Mouse (Mus musculus) cerebellum, adult 11-12 months (tissue): ENCODE measurements at regions not wholly inside any gene's neighbourhood (a gene's known extent, or its start where the extent isn't known, plus 50 kb on each side); places are given as distances from the start of the nearest gene placed in this dataset.
"Not testable (repeated sequence)": the region's sequence is repeated elsewhere in the genome, so short reads cannot be mapped to it uniquely, and the experiment has no call there.

Experiments used
- DNase-seq: peaks from one replicate; pipeline ENCODE4 v3.0.0; 2022

GRCm38 (mm10) chr13:7007091-7007490 lies 358.5 kb upstream of the Pfkp start:
- no peak for DNase-seq

- DNase-seq: not testable (repeated sequence)
These were observed 350.1 kb upstream of the Pfkp start for GRCm38 (mm10) chr13:6998508-6999278.

DNA sequence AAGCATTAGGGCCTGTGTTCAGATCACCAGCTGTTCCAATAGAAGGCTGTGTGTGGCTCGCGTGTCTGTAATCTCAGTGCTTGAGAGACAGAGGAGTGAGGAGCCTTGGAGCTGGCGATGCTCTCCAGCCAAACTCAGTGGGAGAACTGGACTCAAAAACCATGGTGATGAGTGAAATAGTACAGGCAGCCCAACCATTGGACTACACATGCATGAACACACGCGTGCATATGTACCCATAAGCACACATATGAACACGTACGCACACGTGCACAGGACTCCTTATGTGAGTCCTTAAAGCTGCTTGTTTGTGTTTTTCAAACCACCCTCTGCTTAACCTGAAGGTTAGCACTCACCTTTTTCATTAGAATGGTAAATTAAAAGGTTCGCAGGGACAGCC lies 349.5 kb upstream of the Pfkp start:
- DNase-seq: no peak

GRCm38 (mm10) chr13:6992323-6992994 lies 343.9 kb upstream of the Pfkp start:
- no peak for DNase-seq

DNA sequence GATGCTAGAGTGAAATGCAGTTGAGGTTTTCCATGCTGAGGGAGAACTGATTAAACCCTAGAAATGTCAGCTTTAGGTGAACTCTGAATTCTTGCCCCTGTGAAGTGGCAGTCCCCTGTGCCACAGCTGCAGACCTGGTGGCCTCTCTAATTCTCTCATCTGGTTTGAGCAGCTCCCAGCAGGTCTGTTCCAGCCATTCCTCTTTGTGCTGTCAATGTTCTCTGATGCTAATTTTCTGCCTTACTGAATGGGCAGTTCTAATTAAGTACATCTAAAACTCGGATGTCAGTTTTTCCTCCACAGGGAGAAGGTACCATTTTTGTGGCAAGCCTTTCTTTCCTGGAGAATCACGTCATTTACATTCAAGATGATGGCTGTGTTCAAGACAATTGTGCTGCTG lies 343.1 kb upstream of the Pfkp start:
- no peak for DNase-seq

- DNase-seq: no peak
These were observed 336.7 kb upstream of the Pfkp start for GRCm38 (mm10) chr13:6985012-6985996.

- DNase-seq: no peak
These were observed 307.1 kb upstream of the Pfkp start for GRCm38 (mm10) chr13:6955713-6956112.

DNA sequence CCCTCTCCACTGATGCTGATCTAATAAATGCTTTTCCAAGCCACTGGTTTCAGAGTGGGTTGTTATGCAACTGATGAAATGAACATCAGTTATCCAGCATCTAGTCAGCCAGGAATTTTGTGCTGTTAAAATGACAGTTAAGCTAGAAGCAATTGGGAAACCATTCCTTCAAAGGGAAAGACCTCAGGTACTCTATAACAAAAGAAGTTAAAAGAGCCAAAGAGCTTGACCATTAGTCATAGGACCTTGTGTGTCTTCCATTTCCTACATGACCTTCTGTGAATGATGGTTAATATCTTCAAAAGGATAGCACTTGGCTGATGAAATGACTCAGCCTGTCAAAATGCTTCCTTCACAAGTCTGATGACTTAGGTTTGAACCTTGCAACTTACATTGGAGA lies 275.6 kb upstream of the Pfkp start:
- DNase-seq: no peak

DNA sequence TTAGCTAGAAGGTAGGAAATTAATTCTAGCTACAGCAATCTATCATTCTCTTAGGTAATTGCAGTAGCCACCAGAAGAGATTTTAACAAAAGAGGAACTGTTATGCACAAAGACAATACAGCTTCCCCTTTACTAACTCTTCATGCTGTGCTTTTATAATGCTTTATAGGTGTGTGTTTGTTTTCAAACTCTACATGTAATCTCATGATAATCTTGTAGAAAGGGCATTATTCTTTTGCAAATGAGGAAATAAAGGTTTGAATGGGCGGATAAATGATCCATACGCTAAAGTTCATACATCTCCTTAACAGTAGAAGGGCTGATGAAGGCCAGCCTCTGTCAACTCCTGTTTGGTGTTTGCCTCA lies 273.8 kb upstream of the Pfkp start:
- no peak for DNase-seq

DNA sequence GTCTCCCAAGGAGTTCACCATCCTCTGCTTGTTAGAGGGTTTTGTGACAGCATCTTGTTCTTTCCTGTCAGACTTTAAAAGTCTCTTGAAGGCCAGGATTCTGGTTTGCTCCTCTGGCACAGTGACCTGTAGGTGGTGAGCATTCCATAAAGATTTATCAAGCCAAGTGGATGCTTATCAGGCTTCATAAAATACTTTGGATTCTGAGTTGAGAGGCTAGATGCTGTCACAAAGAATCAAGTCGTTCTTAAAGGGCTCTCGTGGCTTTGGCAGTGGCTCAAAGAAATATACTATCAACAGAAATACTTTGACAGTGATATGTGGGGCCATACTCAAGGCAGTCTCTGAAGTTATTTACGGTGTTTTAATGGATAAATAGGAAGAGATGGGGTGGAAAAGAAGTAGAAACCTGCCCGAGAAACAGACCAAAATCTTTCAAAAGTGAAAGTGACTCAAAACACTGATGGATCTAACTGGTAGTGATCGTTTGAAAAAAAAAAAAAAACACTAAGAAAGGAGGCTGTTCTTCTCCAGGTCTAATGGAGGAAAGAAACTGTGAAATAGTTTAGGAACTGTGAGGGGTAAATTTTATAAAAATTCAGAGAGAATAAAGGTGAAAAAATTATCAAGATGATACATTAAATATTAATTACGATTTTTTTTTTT lies 273.2 kb upstream of the Pfkp start:
- DNase-seq: no peak

GRCm38 (mm10) chr13:6906000-6906399 lies 257.4 kb upstream of the Pfkp start:
- no peak for DNase-seq

DNA sequence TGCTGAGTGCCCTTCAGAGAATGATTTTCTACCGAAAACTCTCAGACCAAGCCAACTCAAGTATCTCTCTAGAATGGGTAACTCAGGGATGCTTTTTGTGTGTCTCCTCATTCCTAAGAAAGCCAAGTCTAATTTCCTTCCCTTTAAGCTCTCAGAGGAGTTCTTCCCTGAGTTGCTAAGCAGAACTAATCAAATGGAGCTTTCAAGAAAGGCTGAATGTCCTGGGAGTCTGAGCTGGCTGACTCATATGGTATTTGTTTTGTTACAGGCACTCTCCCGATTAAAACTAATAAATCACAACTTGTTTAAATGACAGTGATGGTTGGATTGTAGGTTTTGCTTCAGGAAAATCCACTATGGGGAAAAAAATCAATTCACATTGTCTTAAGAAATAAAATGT lies 253.1 kb upstream of the Pfkp start:
- DNase-seq: no peak

GRCm38 (mm10) chr13:6897666-6898065 lies 249.1 kb upstream of the Pfkp start:
- no peak for DNase-seq

DNA sequence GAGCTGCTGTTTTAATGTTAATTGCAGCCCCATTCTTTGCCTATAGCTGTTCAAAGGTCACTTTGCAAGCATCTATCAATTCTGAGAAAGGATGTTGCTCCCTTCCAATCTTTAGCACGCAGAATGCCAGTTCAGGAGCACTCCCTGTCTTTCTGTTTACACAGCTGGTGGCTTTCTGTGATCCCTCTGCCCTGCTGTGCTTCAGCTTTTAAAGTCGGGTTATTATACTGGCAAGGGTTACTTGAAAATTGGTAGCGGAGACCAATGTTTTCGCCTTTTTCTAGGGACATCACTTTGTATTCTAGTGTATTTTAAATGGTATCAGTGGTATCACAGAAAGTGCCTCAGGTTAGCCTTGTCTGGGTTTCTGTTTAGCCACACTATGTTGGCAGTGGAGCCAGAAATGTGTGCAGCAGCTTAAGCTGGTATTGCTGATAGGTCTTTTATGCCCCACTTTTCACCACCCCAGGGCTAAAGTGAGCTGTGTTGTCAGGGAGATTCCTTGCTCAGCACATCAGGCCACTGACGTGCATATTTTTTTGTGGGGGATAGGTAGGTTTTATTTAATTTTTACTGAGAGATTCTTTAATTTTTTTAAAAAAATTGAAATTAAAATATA lies 243.0 kb upstream of the Pfkp start:
- DNase-seq: no peak

- not testable (repeated sequence) for DNase-seq
These were observed 240.9 kb upstream of the Pfkp start for GRCm38 (mm10) chr13:6889446-6889845.

GRCm38 (mm10) chr13:6888381-6888780 lies 239.8 kb upstream of the Pfkp start:
- no peak for DNase-seq

GRCm38 (mm10) chr13:6877018-6877901 lies 228.7 kb upstream of the Pfkp start:
- no peak for DNase-seq

DNA sequence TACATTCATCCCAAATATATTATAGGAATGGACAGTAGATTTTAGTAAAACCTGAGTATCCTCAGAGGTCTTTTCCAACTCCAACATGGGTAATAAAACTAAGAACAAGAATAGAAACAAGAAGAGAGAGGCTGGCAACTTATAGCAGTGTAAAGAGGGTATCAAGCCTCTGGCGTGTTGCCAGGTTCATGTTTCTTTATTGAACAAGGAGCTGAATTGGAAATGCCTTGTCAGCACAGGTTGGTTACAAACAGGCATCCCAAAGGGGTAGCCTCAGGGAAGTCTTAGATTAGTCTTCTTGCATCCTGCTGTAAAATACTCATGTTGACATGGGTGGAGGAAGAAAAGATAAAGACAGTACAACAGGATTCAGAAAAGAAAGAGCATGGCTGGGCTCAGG lies 213.6 kb upstream of the Pfkp start:
- no peak for DNase-seq

GRCm38 (mm10) chr13:6859551-6859950 lies 211.0 kb upstream of the Pfkp start:
- DNase-seq: no peak

GRCm38 (mm10) chr13:6855199-6856148 lies 206.9 kb upstream of the Pfkp start:
- no peak for DNase-seq
